ENCODE assay signal across 8 mouse cellular contexts in the genomic region with DNA sequence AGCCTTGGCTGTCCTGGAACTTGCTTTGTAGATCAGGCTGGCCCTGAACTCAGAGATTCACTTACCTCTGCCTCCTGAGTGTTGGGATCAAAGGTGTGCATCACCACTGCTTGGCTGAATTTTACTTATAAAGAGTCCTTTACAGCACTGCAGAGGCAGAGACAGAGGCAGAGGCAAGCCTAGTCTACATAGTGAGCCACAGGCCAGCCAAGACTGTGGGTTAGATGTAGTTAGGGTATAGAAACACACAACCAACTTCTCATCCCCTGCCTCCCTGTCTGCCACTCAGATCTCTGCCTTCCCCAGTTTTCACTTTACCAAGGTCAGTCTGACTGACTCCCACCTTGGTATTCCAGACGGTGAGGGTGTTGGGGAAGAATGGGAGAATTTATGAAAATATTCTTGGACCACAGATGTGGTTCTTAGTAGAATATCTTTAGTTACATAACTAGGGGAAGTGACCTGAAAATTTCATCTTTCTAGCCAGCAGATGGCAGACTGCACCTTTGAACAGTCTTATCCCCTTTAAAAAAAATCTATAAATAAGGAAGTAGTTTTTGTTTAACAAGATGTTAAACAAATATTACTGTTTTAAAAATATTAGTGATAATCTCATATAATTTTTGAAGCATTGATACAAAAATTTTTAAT.
A peak's percentile ranks its signal among the peaks of the same experiment; 100 is the strongest.
DNase-seq lines count a peak whose midpoint lies in the region; TF ChIP-seq lines count a peak whose summit lies in the region.

No protein-coding gene starts in this region.

- H3K4me1 ChIP-seq in cerebellum, adult 2 months (ENCODE audit: control insufficient read depth, insufficient read depth, low read length), result peaks cover 12% of the 10 kb centered on the region

- no peak overlapping the region for H3K4me3 ChIP-seq in cerebellum, adult 2 months (replicated peaks; ENCODE audit: insufficient read depth, low read depth, low read length)

- no peak for TF ChIP-seq POLR2A in cerebellum, adult 2 months (IDR thresholded peaks at IDR 0.05; ENCODE audit: borderline replicate concordance, insufficient read depth, low read length)

- peak overlapping the region; percentile 32; the same call in 1 of the 2 replicates for H3K27ac ChIP-seq in cerebellum, adult 2 months (ENCODE audit: insufficient read depth, low read length)

- intact Hi-C loops in left cerebral cortex, postnatal 36 days (cut with DNase I), result no loop called here
- intact Hi-C loops in heart, postnatal 10 days (cut with DNase I), result loop anchor here (5.0 to 10.0 kb wide), 2 partner anchors 264 to 421 kb away; a partner anchor contains a TSS

- TF ChIP-seq CTCF in cerebellum, adult 2 months (IDR thresholded peaks at IDR 0.05; ENCODE audit: borderline replicate concordance, insufficient read depth, low read depth, low read length), result peak; percentile 25; the same call in 1 of the 2 replicates

- no peaks in the 10 kb centered on the region for H3K27me3 ChIP-seq in cerebellum, adult 2 months (ENCODE audit: control insufficient read depth, insufficient read depth, low read length)

- whole genome bisulfite sequencing in cerebellum, adult 2 months, result 48% methylated on average over 1 of the region's 1 CpGs

- peak; percentile 45 to 59 for DNase-seq in cerebellum, adult 2 months
- DNase-seq in cerebellum, adult 11-12 months, result no peak
- peak; percentile 38 to 42 for DNase-seq in left cerebral cortex, adult 18-20 months (ENCODE audit: low spot score in 2 of 2)
- DNase-seq in left cerebral cortex, postnatal 36 days (ENCODE audit: low spot score in 2 of 2), result no peak
- peak; percentile 33 for DNase-seq in Muller cell, postnatal 12 days (ENCODE audit: inconsistent ontology term)
- DNase-seq in heart, postnatal 10 days, result peak; percentile 24 to 52
- DNase-seq in retina, embryonic 14.5 days (ENCODE audit: low spot score), result peak; percentile 56
- no peak for DNase-seq in yolk sac, embryonic 10.5 days (ENCODE audit: low spot score)

Comparison
In these comparisons a context has a peak if more than half of its experiments do, and no peak if none do; other contexts are left out.
1. DNase-seq: peak in cerebellum, adult 2 months (2 of 2), left cerebral cortex, adult 18-20 months (2 of 2), Muller cell, postnatal 12 days (single experiment), heart, postnatal 10 days (2 of 2) and retina, embryonic 14.5 days (single experiment); none in cerebellum, adult 11-12 months (single experiment), left cerebral cortex, postnatal 36 days (0 of 2) and yolk sac, embryonic 10.5 days (single experiment).